Mouse (Mus musculus) bone marrow macrophage, adult 2 months (primary cell): ENCODE measurements around the gene Khdrbs1.

Experiments used
- CTCF ChIP-seq: IDR thresholded peaks from 2 replicates; pipeline ENCODE4 v1.5.1; 2012; ENCODE audit warnings: low read depth, mild to moderate bottlenecking, low read length, moderate library complexity
- POLR2A ChIP-seq: IDR thresholded peaks from 2 replicates; pipeline ENCODE4 v1.6.1; 2012; ENCODE audit warnings: mild to moderate bottlenecking, low read depth, low read length, borderline replicate concordance

GRCm38 (mm10) chr4:129739111-129739645 is 2.9 kb downstream of the Khdrbs1 start:
- TF ChIP-seq POLR2A (no peak), CTCF (no peak)
